Mouse (Mus musculus) erythroblast, embryonic 14.5 days (primary cell): ENCODE measurements at regions not wholly inside any gene's neighbourhood (a gene's known extent, or its start where the extent isn't known, plus 50 kb on each side); places are given as distances from the start of the nearest gene placed in this dataset.

Experiments
- GATA1 ChIP-seq: IDR thresholded peaks from 2 replicates; pipeline ENCODE4 v1.6.1; 2012; ENCODE audit warnings: low read length, inconsistent platforms, mixed read lengths
- TAL1 ChIP-seq: IDR thresholded peaks from 3 replicates; pipeline ENCODE4 v1.6.1; 2012; ENCODE audit warnings: low read length, inconsistent platforms, mixed read lengths

GRCm38 (mm10) chr14:46516285-46516684, 125.8 kb upstream of the Bmp4 start:
- TF ChIP-seq GATA1 (no peak), TAL1 (no peak)
